Mouse (Mus musculus) embryonic facial prominence, embryonic 12.5 days (tissue): ENCODE data around the gene Gm49396. TPM values are rescaled to one million over a fixed set of nuclear protein-coding genes. Genes with fewer than 3 reads are reported as not detected.

Experiments used
- ATAC-seq: fragments of 200-750 bp; cut with Nextera tagmentation; 2 replicates; pipeline ENCODE4 v1.8.0; 2017; ENCODE audit not compliant: insufficient number of reproducible peaks, insufficient read depth, low FRiP score, low TSS enrichment
- H3K27ac ChIP-seq: fragments of 300-500 bp; sonication (generic); 2 replicates; pipeline ENCODE4 v1.5.1; 2016; ENCODE audit warnings: mild to moderate bottlenecking
- H3K27me3 ChIP-seq: fragments of 300-500 bp; sonication (generic); 2 replicates; pipeline ENCODE4 v1.6.1; 2016; ENCODE audit warnings: mild to moderate bottlenecking, moderate library complexity
- H3K36me3 ChIP-seq: fragments of 300-500 bp; sonication (generic); 2 replicates; pipeline ENCODE4 v1.6.1; 2016; ENCODE audit warnings: mild to moderate bottlenecking
- H3K4me1 ChIP-seq: fragments of 300-500 bp; sonication (generic); 2 replicates; pipeline ENCODE4 v1.6.1; 2016
- H3K4me2 ChIP-seq: fragments of 300-500 bp; sonication (generic); replicated peaks from 2 replicates; pipeline ENCODE4 v1.6.1; 2016; ENCODE audit warnings: mild to moderate bottlenecking, moderate library complexity
- H3K4me3 ChIP-seq: fragments of 300-500 bp; sonication (generic); 2 replicates; pipeline ENCODE4 v1.5.1; 2016; ENCODE audit warnings: mild to moderate bottlenecking
- H3K9ac ChIP-seq: fragments of 300-500 bp; sonication (generic); 2 replicates; pipeline ENCODE4 v1.6.1; 2016; ENCODE audit warnings: mild to moderate bottlenecking, moderate library complexity
- H3K9me3 ChIP-seq: fragments of 300-500 bp; sonication (generic); 2 replicates; pipeline ENCODE4 v1.6.1; 2016; ENCODE audit warnings: mild to moderate bottlenecking, moderate library complexity
- WGBS: fragments of 180-500 bp; shearing (Covaris S2); methylation state at CpG from one replicate; pipeline ENCODE4 v1.1.7; 2016; 5-methylcytosine and 5-hydroxymethylcytosine counted together
- polyA plus RNA-seq: library from polyadenylated mRNA; unstranded; fragments of >200 nt; fragmentation: Nextera tagmentation; extraction: Ambion mirVana; gene quantifications from 2 replicates; pipeline ENCODE4 v1.2.1, GENCODE M21; 2016

The Gm49396 gene
- polyA plus RNA-seq, 1 experiment from 2014 or later, result 16.5 TPM

- H3K27ac ChIP-seq, result no peak overlapping the region
- 84% methylated on average over 22 of the region's 22 CpGs for WGBS
- peaks cover 32% of the 10 kb centered on the region for H3K36me3 ChIP-seq
Observed at GRCm38 (mm10) chr7:30553810-30554584, 9.1 kb upstream of the Gm49396 start.

GRCm38 (mm10) chr7:30556894-30557536 lies 6.1 kb upstream of the Gm49396 start:
- Histone ChIP-seq H3K9ac (no peak overlapping the region), H3K27me3 (no peaks in the 10 kb centered on the region), H3K4me3 (no peak overlapping the region), H3K36me3 (peaks cover 28% of the 10 kb centered on the region), H3K9me3 (no peaks in the 10 kb centered on the region), H3K27ac (no peak overlapping the region), H3K4me2 (no peak overlapping the region), H3K4me1 (peaks cover 25% of the 10 kb centered on the region)
- ATAC-seq, result no peak
- WGBS, result 92% methylated on average over 18 of the region's 18 CpGs

More at GRCm38 (mm10) chr7:30553810-30554584, 9.1 kb upstream of the Gm49396 start:
- H3K9ac ChIP-seq, result no peak overlapping the region; the same call in 1 of the 2 replicates
- no peaks in the 10 kb centered on the region for H3K27me3 ChIP-seq
- no peaks in the 10 kb centered on the region for H3K9me3 ChIP-seq
- no peak for ATAC-seq
- H3K4me1 ChIP-seq, result peaks cover 23% of the 10 kb centered on the region
- peak overlapping the region; percentile 88 for H3K4me2 ChIP-seq
- peak overlapping the region; percentile 66; the same call in 1 of the 2 replicates for H3K4me3 ChIP-seq

GRCm38 (mm10) chr7:30557901-30558514 lies 5.1 kb upstream of the Gm49396 start:
- Histone ChIP-seq H3K9me3 (no peaks in the 10 kb centered on the region), H3K27me3 (no peaks in the 10 kb centered on the region), H3K4me3 (peak overlapping the region; percentile 66; the same call in 1 of the 2 replicates), H3K4me2 (peak overlapping the region; percentile 96; the same call in 1 of the 2 replicates), H3K4me1 (peaks cover 21% of the 10 kb centered on the region), H3K27ac (no peak overlapping the region), H3K36me3 (peaks cover 28% of the 10 kb centered on the region), H3K9ac (no peak overlapping the region)
- 89% methylated on average over 13 of the region's 13 CpGs for WGBS
- no peak for ATAC-seq

GRCm38 (mm10) chr7:30558656-30559442 lies 4.3 kb upstream of the Gm49396 start:
- 15% methylated on average over 12 of the region's 12 CpGs for WGBS
- H3K9ac ChIP-seq, result peak overlapping the region; percentile 81
- H3K27ac ChIP-seq, result peak overlapping the region; percentile 26; the same call in 1 of the 2 replicates
- peak overlapping the region; percentile 66 for H3K4me3 ChIP-seq
- no peak for ATAC-seq
- H3K9me3 ChIP-seq, result no peaks in the 10 kb centered on the region
- H3K36me3 ChIP-seq, result peaks cover 28% of the 10 kb centered on the region
- peak overlapping the region; percentile 96 for H3K4me2 ChIP-seq
- peaks cover 15% of the 10 kb centered on the region for H3K4me1 ChIP-seq
- H3K27me3 ChIP-seq, result no peaks in the 10 kb centered on the region

- ATAC-seq, result peak; percentile 78
- peak within 1 kb of the TSS; percentile 26; the same call in 1 of the 2 replicates for H3K27ac ChIP-seq
- H3K4me2 ChIP-seq, result peak within 1 kb of the TSS; percentile 96
- H3K4me3 ChIP-seq, result peak within 1 kb of the TSS; percentile 66
- H3K27me3 ChIP-seq, result no peaks in the 10 kb centered on the region
- peaks cover 24% of the 10 kb centered on the region for H3K36me3 ChIP-seq
- under 1% methylated on average over 20 of the region's 20 CpGs for WGBS
- no peaks in the 10 kb centered on the region for H3K9me3 ChIP-seq
- peaks cover 19% of the 10 kb centered on the region for H3K4me1 ChIP-seq
- peak within 1 kb of the TSS; percentile 81 for H3K9ac ChIP-seq
Observed at GRCm38 (mm10) chr7:30559443-30559954, 3.6 kb upstream of the Gm49396 start, which contains the start of gene Lin37. TSS of gene Lin37 (minus strand) at chr7:30559838.

GRCm38 (mm10) chr7:30560296-30560695 lies 2.8 kb upstream of the Gm49396 start:
- no peak for ATAC-seq
- peaks cover 19% of the 10 kb centered on the region for H3K4me1 ChIP-seq
- H3K27ac ChIP-seq, result no peak overlapping the region
- H3K4me3 ChIP-seq, result no peak overlapping the region
- 64% methylated on average over 2 of the region's 2 CpGs for WGBS
- H3K9ac ChIP-seq, result no peak overlapping the region
- no peaks in the 10 kb centered on the region for H3K27me3 ChIP-seq
- peaks cover 23% of the 10 kb centered on the region for H3K36me3 ChIP-seq
- H3K4me2 ChIP-seq, result peak overlapping the region; percentile 96; the same call in 1 of the 2 replicates
- no peaks in the 10 kb centered on the region for H3K9me3 ChIP-seq

- peak overlapping the region; percentile 62 for H3K9ac ChIP-seq
- ATAC-seq, result no peak
- H3K27me3 ChIP-seq, result no peaks in the 10 kb centered on the region
- peak overlapping the region; percentile 77 for H3K4me2 ChIP-seq
- H3K4me3 ChIP-seq, result peak overlapping the region; percentile 61
- no peaks in the 10 kb centered on the region for H3K9me3 ChIP-seq
- 2% methylated on average over 27 of the region's 27 CpGs for WGBS
- H3K4me1 ChIP-seq, result peaks cover 19% of the 10 kb centered on the region
- H3K36me3 ChIP-seq, result peaks cover 25% of the 10 kb centered on the region
- peak overlapping the region; percentile 78 for H3K27ac ChIP-seq
Observed at GRCm38 (mm10) chr7:30562526-30563116, 523 bp upstream of the Gm49396 start.

- ATAC-seq, result no peak
- Histone ChIP-seq H3K36me3 (peaks cover 35% of the 10 kb centered on the region), H3K4me2 (peak overlapping the region; percentile 58), H3K9ac (peak overlapping the region; percentile 71), H3K4me1 (peaks cover 11% of the 10 kb centered on the region), H3K27me3 (no peaks in the 10 kb centered on the region), H3K4me3 (peak overlapping the region; percentile 61), H3K27ac (peak overlapping the region; percentile 94; the same call in 1 of the 2 replicates), H3K9me3 (no peaks in the 10 kb centered on the region)
- WGBS, result 27% methylated on average over 6 of the region's 6 CpGs
Observed at GRCm38 (mm10) chr7:30563906-30564280, 749 bp downstream of the Gm49396 start.

GRCm38 (mm10) chr7:30564970-30565571 lies 1.9 kb downstream of the Gm49396 start, which contains the start of gene Igflr1:
TSS of gene Igflr1 (plus strand) at chr7:30565427.
- Histone ChIP-seq H3K9ac (no peak within 1 kb of the TSS), H3K36me3 (peaks cover 47% of the 10 kb centered on the region), H3K4me1 (peaks cover 9% of the 10 kb centered on the region), H3K27ac (no peak within 1 kb of the TSS), H3K4me3 (no peak within 1 kb of the TSS), H3K27me3 (no peaks in the 10 kb centered on the region), H3K9me3 (no peaks in the 10 kb centered on the region), H3K4me2 (peak within 1 kb of the TSS; percentile 58)
- no peak for ATAC-seq
- WGBS, result 96% methylated on average over 12 of the region's 12 CpGs

GRCm38 (mm10) chr7:30566033-30566432 lies 2.9 kb downstream of the Gm49396 start:
- ATAC-seq, result no peak
- H3K4me2 ChIP-seq, result no peak overlapping the region
- H3K9ac ChIP-seq, result no peak overlapping the region
- 87% methylated on average over 9 of the region's 9 CpGs for WGBS
- no peaks in the 10 kb centered on the region for H3K27me3 ChIP-seq
- peaks cover 9% of the 10 kb centered on the region for H3K4me1 ChIP-seq
- H3K9me3 ChIP-seq, result no peaks in the 10 kb centered on the region
- no peak overlapping the region for H3K4me3 ChIP-seq
- H3K36me3 ChIP-seq, result peaks cover 57% of the 10 kb centered on the region
- no peak overlapping the region for H3K27ac ChIP-seq
